Mouse (Mus musculus) neural tube, embryonic 12.5 days (tissue): ENCODE measurements at regions not wholly inside any gene's neighbourhood (a gene's known extent, or its start where the extent isn't known, plus 50 kb on each side); places are given as distances from the start of the nearest gene placed in this dataset.

Experiments used
- ATAC-seq: fragments of 200-750 bp; cut with Nextera tagmentation; 2 replicates; pipeline ENCODE4 v1.8.0; 2017; ENCODE audit warnings: low read depth, mild to moderate bottlenecking, moderate TSS enrichment, moderate library complexity; ENCODE audit not compliant: low FRiP score
- H3K27ac ChIP-seq: fragments of 300-500 bp; sonication (generic); 2 replicates; pipeline ENCODE4 v1.5.1; 2016
- H3K27me3 ChIP-seq: fragments of 300-500 bp; sonication (generic); replicated peaks from 2 replicates; pipeline ENCODE4 v1.6.1; 2016; ENCODE audit warnings: mild to moderate bottlenecking
- H3K36me3 ChIP-seq: fragments of 300-500 bp; sonication (generic); 2 replicates; pipeline ENCODE4 v1.6.1; 2016; ENCODE audit warnings: mild to moderate bottlenecking
- H3K4me1 ChIP-seq: fragments of 300-500 bp; sonication (generic); 2 replicates; pipeline ENCODE4 v1.6.1; 2016
- H3K4me2 ChIP-seq: fragments of 300-500 bp; sonication (generic); replicated peaks from 2 replicates; pipeline ENCODE4 v1.6.1; 2016; ENCODE audit warnings: mild to moderate bottlenecking
- H3K4me3 ChIP-seq: fragments of 300-500 bp; sonication (generic); 2 replicates; pipeline ENCODE4 v1.5.1; 2016
- H3K9ac ChIP-seq: fragments of 300-500 bp; sonication (generic); 2 replicates; pipeline ENCODE4 v1.6.1; 2016; ENCODE audit warnings: mild to moderate bottlenecking
- H3K9me3 ChIP-seq: fragments of 300-500 bp; sonication (generic); 2 replicates; pipeline ENCODE4 v1.6.1; 2016; ENCODE audit warnings: mild to moderate bottlenecking
- WGBS: fragments of 180-500 bp; shearing (Covaris S2); methylation state at CpG from one replicate; pipeline ENCODE4 v1.1.7; 2016; 5-methylcytosine and 5-hydroxymethylcytosine counted together

DNA sequence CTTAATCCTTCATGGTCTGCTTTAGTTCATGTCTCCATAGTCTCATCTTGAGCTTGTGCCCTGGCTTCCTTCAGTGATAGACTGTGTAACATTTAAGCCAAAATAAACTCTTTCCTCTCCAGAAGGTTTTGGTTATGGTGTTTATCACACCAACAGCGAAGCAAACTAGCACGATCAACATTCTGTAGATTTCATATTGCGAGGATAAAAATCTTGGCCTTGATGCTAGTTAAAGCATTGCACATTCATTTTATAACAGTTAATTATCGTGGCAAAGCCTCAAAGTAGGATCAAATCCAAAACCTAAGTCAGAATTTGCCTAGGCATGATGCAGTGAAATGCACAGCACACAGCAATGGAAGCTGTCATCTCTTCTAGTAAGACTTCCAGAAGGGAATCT lies 1123.7 kb downstream of the Rapgef2 start:
- WGBS: 94% methylated on average over 4 of the region's 4 CpGs
- Histone ChIP-seq H3K4me1 (no peaks in the 10 kb centered on the region), H3K27ac (no peak overlapping the region), H3K4me2 (no peak overlapping the region), H3K27me3 (no peaks in the 10 kb centered on the region), H3K4me3 (no peak overlapping the region), H3K9me3 (no peaks in the 10 kb centered on the region), H3K36me3 (no peaks in the 10 kb centered on the region), H3K9ac (no peak overlapping the region)
- ATAC-seq: no peak

GRCm38 (mm10) chr3:78158450-78158849 lies 1127.9 kb downstream of the Rapgef2 start:
- H3K4me2 ChIP-seq: no peak overlapping the region
- no peak for ATAC-seq
- no peaks in the 10 kb centered on the region for H3K27me3 ChIP-seq
- no peak overlapping the region for H3K9ac ChIP-seq
- H3K4me3 ChIP-seq: no peak overlapping the region
- H3K4me1 ChIP-seq: no peaks in the 10 kb centered on the region
- H3K36me3 ChIP-seq: no peaks in the 10 kb centered on the region
- 91% methylated on average over 4 of the region's 4 CpGs for WGBS
- no peaks in the 10 kb centered on the region for H3K9me3 ChIP-seq
- H3K27ac ChIP-seq: no peak overlapping the region
